Mouse (Mus musculus): ENCODE results near the gene Gm49630.
"Not testable (repeated sequence)": the region's sequence is repeated elsewhere in the genome, so short reads cannot be mapped to it uniquely, and the experiment has no call there.

The Gm49630 gene

GRCm38 (mm10) chr17:7371879-7372278 is at the start of gene Gm49630:
Gm49630 (minus strand) TSS chr17:7371979.
- not testable (repeated sequence) for DNase-seq

DNA sequence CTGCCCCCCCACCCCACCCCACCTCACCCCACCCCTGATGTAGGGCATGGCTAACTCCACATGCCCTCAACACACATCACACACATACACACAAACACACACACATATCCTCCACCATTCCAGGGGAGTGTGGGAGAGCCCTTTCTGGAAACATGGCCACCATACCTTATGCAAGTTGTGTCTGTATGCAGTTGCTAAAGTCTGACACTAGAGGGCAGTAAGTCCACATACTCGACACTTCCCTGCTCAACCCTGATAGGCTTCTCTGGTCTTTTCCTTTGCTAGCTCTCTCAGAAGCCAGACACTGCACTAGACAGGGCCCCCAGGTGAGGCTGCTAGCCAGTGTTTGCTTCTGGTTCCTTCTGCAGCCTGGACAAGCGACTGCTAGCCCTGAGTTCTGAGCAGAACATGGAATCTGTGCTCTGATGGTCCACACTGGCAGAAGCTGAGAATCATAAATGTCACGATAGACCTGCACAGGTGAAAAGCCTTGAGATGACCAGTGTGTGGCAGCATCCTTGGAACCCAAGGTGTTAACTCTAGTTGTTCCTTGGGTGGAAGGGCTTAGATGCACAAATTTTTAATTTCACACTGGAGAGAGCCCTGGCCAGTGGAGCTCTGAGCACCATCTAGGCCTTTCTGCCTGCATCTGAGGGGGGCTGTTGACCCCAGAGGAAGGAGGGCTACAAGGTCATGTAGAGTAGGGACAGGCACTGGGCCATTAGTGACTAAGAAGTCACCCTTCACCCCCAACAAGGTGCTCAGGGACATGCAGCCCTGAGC is 48.6 kb upstream of the Gm49630 start:
- DNase-seq, result peak; percentile 18

GRCm38 (mm10) chr17:7414601-7415310 is 43.0 kb upstream of the Gm49630 start:
- not testable (repeated sequence) for DNase-seq

- DNase-seq, result not testable (repeated sequence)
Measured at GRCm38 (mm10) chr17:7413336-7413735, 41.6 kb upstream of the Gm49630 start.

DNA sequence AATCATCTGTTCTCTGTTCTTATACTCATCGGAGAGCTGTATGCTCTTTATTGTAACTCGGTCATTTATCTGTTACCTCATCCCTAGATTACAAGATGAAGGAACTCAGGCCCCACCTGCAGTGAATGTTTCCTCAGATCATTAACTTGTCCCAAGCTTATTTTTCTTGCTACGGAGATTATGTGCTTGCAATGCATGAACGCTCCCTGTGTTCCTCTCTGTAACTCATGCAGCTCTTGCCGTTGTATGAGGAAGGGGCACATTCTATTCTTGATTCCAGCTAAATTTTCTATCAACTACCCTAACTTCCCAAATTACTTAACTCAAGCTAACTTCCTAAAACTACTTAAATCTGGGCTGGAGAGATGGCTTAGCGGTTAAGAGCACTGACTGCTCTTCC is 28.0 kb upstream of the Gm49630 start:
- DNase-seq, result not testable (repeated sequence)

- DNase-seq, result not testable (repeated sequence)
Measured at GRCm38 (mm10) chr17:7398198-7398847, 26.5 kb upstream of the Gm49630 start.

DNA sequence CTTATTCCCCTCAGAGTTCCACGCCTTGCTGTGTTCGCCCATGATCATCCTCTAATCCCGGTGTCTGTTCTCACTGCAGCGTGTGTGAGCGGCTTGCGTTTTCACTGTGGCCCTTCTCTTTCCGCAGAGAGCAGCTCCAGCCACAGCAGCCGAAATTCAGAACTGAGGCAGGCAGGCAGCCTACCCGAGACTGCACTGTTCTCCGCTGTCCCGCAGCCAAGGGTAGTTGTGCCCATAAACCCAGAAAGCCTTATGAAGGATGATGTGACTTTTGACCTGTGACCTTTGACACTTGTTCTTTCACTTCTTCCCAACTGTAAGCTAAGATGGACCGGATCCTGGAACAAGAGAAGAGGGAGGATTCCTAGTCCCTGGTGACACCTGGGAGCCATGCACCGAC is 25.3 kb upstream of the Gm49630 start:
- not testable (repeated sequence) for DNase-seq

GRCm38 (mm10) chr17:7396288-7396687 is 24.5 kb upstream of the Gm49630 start:
- DNase-seq, result not testable (repeated sequence)

GRCm38 (mm10) chr17:7395671-7396070 is 23.9 kb upstream of the Gm49630 start:
- not testable (repeated sequence) for DNase-seq

GRCm38 (mm10) chr17:7395116-7395515 is 23.3 kb upstream of the Gm49630 start:
- not testable (repeated sequence) for DNase-seq

- DNase-seq, result not testable (repeated sequence)
Measured at GRCm38 (mm10) chr17:7389898-7390297, 18.1 kb upstream of the Gm49630 start.

- not testable (repeated sequence) for DNase-seq
Measured at GRCm38 (mm10) chr17:7388958-7389356, 17.2 kb upstream of the Gm49630 start.

GRCm38 (mm10) chr17:7388341-7388957 is 16.7 kb upstream of the Gm49630 start:
- DNase-seq, result not testable (repeated sequence)

- not testable (repeated sequence) for DNase-seq
Measured at GRCm38 (mm10) chr17:7386016-7386415, 14.2 kb upstream of the Gm49630 start.

DNA sequence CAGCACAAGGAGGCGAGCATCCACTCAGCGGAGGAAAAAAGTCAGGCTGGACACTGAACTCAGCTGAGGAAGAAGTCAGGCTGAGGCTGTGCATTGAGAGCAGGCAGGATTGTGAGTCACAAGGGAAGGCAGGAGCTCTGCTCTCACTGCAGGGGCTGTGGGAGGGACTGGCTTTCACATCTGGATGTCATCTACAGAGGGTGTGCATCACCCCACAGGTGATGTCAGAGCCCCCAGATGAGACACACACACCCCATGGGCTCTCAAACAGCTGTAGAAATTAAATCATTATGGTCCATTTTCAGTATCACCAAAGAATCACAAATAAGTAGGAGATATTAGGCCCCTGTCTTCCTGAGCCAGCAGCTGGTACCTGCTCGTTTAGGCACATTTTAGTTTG is 13.6 kb upstream of the Gm49630 start, which contains the start of gene Unc93a2:
Unc93a2 (minus strand) TSS at position 101 of the 400 bp plus-strand sequence.
- DNase-seq, result not testable (repeated sequence)

DNA sequence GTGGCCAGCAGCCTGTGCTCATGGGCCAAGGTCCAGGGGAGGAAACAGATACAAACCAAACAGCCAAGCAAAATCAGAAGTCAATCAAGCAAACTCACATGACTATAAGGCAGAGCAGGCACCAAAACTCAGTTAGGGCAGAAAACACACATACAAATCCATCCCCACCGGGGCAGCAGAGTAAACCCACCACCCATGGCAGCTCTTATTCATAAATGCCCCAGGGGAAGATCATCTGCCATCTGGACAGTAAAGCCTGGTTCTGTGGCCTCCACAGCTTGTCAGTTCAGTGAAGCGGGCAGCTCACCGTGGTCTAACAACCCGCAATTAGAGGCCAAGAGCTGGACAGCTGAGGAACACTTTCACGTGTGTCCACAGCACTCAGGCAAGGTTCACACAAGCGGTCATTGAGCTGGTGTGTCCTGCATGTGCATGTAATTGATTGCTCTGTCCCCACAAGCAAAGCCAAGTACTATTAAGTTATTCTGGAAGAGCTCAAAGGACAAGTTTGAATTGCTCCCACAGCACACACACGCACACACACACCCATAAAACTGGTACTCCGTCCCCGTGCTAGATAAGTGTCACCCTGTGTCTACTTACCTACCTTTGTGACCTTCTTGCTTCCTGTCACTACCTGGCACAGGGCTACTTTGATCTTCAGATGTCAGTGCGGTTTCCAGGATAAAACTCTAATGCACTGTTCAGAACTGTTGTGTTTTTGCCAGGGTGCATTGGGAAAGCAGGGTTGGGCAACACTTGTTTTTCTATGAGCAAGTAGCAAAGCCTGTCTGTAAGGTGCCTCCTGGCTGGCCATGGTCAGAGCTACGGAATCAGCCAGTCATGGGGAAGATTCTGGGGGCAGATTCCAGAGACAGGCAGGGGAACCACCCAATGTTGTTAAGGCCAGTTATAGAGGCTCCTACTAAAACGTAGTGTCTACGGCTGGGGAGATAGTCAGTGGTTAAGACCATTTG is 11.7 kb upstream of the Gm49630 start:
- DNase-seq, result not testable (repeated sequence)

DNA sequence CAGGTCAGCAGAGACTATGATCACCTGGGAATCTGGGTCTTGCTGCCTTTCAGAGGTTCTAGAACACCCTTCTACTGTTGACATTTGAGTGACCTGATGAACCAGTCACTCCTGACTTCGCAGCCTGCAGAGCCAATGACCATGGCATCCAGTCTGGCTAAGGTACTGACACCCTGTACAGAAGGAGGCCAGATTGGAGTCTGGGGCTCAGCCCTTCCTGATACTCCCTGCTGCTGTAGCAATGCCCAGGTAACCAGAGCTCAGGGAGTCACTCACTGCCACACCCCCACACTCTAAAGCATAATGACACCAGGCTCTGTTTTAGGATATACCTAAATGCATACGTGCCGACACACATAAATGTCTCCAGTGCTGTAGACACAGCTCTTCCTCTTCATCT is 10.9 kb upstream of the Gm49630 start:
- DNase-seq, result not testable (repeated sequence)

DNA sequence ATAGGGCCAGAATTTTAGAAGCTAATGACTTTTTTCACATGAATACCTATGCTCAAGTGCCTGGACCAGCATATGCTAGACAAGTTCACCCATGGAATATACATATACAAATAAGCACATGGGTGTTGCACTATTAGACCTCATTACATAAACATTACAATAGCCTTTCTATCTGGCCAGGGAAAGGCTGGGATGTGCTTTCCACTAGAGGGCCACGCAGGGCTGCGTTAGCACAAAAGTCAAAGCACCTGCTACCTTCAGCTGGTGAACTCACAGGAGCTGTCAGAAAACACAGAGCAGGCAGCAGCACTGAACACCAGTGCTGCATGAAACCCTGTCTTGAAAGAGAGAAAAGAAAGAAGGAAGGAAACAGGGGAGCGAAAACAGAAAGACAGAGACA is 6.1 kb upstream of the Gm49630 start:
- DNase-seq, result not testable (repeated sequence)

DNA sequence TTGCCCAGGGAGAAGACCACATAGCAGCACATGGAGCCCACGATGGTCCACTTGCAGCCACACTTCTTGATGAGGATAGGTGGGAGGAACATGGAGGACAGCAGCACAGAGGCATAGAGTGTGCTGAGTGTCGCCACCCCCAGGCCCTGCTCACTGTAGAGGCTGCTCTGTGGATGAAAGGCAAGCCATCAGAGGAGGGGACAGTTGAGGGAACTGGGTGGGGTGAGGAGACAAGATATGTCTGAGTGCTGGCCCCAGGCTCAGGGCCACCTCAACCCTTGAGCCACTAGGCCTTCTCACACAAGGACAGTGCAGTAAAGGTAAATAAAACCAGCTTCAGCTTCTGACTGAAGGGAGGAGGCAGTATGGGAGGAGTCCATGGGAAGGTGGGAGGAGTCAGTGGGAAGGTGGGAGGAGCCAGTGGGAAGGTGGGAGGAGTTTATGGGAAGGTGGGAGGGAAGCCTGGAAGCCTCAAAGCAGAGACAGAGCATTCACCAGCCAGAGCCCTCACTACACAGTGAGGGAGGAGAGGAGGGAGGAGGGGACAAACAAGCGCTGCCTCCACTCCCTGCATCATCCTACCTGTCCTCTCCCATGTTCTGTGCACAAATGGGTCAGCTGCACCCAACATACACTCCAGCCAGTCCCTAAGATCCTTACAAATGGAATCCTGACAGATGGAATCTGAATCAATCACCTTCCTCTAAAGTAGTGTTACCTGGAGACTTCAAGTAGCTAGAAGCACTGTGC is 5.3 kb upstream of the Gm49630 start:
- DNase-seq, result not testable (repeated sequence)

DNA sequence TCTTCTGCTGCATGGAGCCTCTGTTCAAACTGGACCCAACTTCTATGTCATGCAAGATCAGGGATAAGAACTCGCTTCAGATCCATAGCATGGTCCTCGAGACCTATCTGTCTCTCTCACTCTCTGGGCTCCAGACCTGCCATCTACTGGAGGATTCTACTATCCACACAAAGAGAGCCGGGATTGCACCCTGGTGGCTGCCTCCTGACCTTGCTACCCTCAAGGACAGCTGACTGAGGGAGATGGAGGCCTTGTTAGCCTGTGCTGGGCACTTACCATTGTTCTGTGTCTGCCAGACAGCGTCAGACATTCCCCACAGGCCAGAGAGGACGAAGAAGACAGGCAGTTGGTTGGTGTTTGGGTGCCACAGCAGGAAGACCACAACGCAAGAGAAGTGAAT is 2.4 kb downstream of the Gm49630 start:
- DNase-seq, result not testable (repeated sequence)

All from right cerebral cortex, postnatal 25 days (tissue).